Mouse (Mus musculus): ENCODE results near the gene Tmem259. TPM values are rescaled to one million over a fixed set of nuclear protein-coding genes. Genes with fewer than 3 reads are reported as not detected.
A peak's percentile ranks its signal among the peaks of the same experiment; 100 is the strongest.

Tmem259 gene
- total RNA-seq, 2 experiments from 2014 or later = 76.2 to 84.5 TPM

DNA sequence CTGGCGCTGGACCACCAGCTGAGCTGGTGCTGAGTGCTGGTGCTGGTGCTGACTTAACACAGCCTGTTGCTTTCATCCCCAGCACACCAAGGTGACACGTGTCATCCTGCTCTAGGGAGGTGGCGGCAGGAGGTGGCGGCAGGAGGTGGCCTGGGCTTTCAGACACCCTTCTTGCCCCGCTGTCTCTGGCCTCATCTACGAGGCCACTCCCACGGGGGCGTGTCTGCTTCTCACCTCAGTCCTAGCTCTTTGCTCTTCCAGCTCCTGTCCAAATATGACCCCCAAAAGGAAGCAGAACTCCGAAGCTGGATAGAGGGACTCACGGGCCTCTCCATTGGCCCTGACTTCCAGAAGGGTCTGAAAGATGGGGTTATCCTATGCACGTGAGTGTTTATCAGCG is 7.0 kb upstream of the Tmem259 start:
- no peak for DNase-seq

DNA sequence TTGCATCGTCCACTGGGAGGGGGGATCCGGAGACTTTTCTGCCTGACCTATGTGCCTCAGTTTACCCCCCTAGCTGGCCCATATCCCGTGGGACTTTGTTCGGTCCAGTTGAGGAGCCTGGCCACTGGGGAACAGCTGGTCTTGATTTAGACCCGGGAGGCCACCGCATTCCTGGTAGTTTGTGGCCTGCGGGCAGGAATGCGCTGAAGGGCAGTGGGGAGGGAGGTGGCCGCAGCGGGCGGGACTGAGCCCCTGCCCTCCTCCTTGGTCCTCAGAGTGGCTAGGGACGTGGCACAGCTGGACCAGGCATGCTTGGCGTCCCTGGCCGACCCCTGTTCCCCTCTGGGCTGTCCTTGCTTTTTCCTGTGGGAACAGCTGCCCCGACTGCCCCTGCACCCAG is 5.7 kb upstream of the Tmem259 start:
- intact Hi-C loops (cut with DNase I; ENCODE audit: low total_unique reads) = loop anchor here (5.0 kb wide), 2 partner anchors 47 to 127 kb away; partner anchors contain the start of genes Polr2e and Stk11

More for the DNA sequence above, 7.0 kb upstream of the Tmem259 start:
- intact Hi-C loops (cut with DNase I; ENCODE audit: low total_unique reads) = loop anchor here (5.0 kb wide), 2 partner anchors 46 to 126 kb away; partner anchors contain the start of genes Polr2e and Stk11

DNA sequence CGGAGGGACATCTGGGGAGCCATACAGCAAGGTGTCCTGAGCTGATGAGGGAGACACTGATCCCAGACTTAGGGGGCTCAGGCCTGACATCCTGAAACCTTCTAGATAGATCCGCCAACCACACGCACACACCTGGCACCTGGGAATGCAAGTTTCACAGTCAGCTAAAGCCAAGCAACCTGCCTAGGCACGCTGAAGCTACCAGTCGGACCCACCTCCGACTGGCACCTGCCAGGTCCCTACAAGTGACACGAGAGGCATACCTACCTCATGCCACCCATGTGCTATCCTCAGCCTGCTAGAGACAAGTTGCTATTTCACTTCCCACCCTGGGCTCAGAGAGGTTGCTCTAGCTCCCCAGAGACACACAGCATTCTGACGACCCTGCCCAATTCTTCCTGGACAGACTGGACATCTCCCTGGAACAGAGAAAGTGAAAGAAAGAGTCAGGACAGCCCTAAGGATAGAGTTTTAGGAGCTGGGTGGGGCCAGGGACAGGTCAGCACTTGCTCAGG is 5.2 kb upstream of the Tmem259 start:
- intact Hi-C loops (cut with DNase I; ENCODE audit: low total_unique reads) = no loop called here

More for the DNA sequence above, 5.7 kb upstream of the Tmem259 start:
- DNase-seq = peak; percentile 50

DNA sequence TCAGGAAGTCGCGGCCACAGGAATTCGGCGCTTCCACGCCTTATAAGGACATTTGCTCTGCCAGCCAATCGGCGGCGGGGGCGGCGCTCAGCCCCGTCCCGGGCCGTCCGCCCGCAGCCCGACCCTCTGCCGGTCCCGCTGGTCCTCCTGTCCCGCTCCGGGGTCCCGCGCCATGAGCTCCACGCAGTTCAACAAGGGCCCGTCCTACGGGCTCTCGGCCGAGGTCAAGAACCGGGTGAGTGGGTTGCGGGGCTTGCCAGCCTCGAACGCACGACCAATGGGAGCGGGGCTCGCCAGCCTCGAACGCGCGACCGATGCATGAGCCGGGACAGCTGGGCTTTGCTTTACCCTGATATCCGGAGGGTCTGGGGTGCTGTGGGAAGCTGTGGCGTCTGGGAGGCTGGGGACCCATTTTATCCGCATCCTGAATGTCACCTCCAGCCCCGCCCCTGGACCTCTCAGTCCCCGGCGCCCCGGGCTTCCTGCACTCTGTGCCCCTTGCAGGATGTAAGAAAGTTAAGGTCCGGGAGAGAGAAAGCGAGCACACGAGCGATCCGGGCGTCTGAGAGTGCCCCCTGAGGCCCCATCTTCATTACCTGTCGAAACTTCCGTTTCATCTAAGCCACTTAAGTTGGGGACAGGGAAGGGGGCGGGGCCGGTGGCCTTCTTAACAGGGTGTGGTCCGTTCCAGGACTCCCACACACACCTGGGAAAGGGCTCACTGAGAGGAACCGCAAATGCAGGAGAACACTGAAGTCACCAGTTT is 4.6 kb upstream of the Tmem259 start, which contains the start of gene Cnn2:
TSS of gene Cnn2 (plus strand) at position 79 of the 766 bp plus-strand sequence.
- peak; percentile 57 for DNase-seq
- intact Hi-C loops (cut with DNase I; ENCODE audit: low total_unique reads) = no loop called here

More for the DNA sequence above, 5.2 kb upstream of the Tmem259 start:
- no peak for DNase-seq

DNA sequence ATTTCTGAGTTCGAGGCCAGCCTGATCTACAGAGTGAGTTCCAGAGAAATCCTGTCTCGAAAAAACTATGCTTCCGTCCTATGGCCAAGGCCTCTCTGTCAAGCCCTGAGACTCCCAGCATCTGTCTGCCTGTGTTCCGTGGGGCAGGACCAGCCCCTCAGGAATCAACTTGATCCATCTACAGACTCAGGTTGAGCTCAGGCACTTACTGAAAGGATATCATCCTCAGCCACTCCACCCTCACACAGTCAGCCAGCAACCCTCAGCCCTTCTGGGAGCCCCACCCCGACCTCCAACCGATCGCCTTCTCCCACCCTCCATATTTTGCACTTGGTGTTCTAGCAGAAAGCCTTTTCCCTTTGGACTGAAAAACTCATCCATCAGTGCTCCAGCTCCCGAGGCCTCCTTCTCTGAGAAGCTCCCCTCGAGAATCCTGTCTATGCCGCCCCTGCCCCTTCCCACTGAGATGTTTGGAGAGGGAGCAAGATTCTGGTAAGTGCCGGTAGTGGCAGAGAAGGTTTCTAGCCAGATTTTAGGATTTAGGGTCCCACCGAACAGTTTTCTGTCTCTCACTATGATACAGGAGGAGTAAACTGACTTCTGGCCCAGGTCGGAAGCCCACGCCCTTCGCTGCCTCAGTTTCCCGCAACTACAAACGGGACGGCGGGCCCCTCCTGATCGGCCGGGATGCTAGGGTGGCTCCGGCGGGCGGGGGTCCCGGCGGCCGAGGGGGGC is 3.8 kb upstream of the Tmem259 start:
- intact Hi-C loops (cut with DNase I; ENCODE audit: low total_unique reads) = no loop called here
- DNase-seq = peak; percentile 7

DNA sequence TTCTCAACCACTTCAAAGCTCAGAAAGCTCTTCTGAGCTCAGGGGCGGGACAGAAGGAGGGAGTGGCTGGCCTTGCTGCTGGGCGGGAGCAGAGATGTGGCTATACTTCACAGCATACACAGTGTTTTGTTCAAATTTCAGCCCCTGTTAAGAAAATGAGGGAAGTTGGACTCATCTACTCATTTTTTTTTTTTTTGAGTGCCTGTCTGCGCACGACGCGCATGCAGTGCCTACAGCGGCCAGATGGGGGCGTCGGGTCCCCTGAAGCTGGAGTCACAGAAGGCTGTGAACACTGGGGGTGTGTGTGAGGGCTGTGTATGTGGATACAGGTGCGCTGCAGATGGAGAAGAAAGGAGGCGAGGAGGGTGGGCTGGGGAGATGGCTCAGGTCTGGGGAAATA is 2.8 kb upstream of the Tmem259 start:
- peak; percentile 85 for DNase-seq
- intact Hi-C loops (cut with DNase I; ENCODE audit: low total_unique reads) = no loop called here

DNA sequence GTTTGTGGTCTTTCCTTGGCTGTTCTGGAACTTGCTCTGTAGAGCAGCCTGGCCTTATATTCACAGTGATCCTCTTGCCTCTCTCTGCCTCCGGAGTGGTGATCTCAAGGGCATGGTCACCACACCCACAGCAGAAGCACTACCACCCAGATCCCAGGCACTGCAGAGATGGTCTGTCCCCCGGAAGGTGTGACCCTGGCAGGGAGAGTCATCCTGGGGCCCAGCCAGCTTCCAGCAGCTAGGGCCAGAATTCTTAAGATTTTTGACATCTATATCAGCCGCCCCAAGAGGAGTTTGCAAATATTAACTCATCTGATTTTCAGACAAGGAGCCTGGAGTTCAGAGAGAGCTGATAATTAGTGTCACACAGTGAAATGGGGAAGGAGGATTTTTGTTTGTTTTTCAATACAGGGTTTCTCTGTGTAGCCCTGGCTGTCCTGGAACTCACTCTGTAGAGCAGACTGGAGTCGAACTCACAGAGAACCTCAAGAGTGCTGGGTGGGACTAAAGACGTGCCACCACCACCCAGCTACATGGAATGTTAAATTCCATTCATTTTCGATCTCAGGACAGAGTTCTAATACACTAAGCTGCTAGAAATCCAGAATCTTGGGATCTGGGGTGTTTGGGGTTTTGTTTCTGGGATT is 2.2 kb upstream of the Tmem259 start:
- intact Hi-C loops (cut with DNase I; ENCODE audit: low total_unique reads) = no loop called here
- DNase-seq = peak; percentile 59

DNA sequence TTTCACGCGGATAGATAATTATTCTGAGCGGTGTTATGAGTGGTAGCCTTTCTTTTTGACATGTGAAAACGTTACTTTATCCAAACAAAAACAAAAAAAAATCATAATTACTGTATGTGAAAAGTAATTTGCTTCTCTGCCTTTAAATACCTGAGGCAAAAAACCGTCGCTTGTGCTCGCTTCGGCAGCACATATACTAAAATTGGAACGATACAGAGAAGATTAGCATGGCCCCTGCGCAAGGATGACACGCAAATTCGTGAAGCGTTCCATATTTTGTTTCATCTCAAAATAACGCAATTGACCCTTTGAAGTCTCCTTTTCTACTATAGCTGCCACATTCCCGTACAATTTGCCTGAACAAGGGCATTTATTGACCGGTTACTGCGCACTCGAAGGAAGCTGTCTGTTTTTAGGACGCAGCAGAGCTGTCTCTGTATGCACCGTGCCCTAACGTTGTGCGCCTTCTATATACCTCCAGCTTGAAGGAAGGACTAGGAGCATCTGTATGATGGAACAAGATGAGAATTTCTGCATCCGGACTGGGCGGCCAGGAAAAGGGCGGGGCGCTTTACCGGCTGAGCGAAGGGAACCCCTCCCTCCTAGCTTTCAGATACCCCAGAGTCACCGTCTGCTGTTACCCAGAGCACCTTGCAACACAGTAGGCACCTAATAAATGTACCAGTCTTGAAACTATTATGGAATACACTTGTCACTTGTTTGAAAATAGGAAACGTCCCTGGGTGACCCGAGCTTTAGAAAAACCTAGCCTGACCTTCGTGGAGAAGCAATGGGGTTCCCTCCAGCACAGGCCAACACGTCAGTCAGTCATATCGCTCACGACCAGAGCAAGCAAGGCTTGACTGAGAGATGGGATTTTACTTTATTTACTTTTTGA is 1.5 kb upstream of the Tmem259 start:
- intact Hi-C loops (cut with DNase I; ENCODE audit: low total_unique reads) = no loop called here

DNA sequence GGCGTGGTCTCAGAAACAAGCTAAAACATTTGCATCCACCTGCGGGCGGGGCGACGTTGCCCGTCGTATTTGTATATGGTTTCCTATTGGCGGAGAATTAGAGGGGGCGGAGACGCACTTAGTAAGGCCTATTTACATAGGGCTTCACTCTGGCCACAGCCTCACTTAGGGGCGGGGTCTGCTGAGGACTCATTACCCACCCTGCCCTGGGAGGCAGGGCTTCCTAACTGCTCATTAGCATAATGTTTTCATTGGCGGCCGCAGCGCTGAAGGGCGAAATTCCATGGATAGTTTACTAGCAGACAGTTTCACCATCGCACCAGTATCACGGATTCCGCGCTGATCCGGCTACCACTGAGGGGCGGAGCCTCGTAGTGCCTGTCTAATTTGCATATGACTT is 741 bp upstream of the Tmem259 start:
- DNase-seq = peak; percentile 96
- intact Hi-C loops (cut with DNase I; ENCODE audit: low total_unique reads) = no loop called here

More for the DNA sequence above, 1.5 kb upstream of the Tmem259 start:
- DNase-seq = peak; percentile 64

DNA sequence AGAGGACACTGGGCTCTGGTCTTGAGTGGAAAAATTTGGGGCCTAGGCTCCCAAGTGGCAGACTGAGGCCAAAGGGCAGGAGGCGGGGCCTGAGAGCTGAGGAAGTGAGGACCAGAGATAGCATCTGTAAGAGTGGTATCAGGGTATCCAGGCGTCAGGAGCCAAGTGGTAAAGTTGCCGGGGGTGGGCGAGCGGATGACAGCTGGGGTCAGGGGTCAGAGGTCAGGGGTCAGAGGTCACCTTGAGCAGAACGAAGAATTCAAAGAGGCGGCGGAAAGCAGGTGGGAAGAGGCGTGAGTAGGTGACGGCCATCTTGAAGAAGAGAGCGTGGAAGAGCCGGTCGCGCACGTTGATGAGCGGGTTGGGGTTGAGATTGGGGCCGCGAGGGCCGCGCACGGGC is 460 bp downstream of the Tmem259 start:
- DNase-seq = peak; percentile 67
- intact Hi-C loops (cut with DNase I; ENCODE audit: low total_unique reads) = no loop called here

DNA sequence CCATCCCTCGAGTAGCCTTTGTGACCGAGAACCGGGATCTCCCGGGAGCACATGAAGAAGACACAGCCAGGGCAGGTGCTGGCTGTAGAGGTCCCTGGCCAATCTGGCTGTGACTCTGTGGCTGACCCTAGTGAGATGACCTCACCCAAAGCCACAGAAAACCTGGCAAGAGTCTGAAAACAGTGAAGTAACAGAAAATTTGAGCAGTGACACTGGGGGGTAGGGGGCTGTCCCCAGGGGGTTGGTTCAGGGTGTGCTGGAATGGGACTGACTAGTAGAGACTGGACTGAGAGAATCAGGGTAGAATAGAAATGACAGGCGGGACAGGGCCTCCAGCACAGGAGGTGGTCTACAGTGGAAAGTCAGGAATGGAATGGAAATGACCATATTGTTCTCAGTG is 925 bp downstream of the Tmem259 start:
- DNase-seq = no peak
- intact Hi-C loops (cut with DNase I; ENCODE audit: low total_unique reads) = no loop called here

DNA sequence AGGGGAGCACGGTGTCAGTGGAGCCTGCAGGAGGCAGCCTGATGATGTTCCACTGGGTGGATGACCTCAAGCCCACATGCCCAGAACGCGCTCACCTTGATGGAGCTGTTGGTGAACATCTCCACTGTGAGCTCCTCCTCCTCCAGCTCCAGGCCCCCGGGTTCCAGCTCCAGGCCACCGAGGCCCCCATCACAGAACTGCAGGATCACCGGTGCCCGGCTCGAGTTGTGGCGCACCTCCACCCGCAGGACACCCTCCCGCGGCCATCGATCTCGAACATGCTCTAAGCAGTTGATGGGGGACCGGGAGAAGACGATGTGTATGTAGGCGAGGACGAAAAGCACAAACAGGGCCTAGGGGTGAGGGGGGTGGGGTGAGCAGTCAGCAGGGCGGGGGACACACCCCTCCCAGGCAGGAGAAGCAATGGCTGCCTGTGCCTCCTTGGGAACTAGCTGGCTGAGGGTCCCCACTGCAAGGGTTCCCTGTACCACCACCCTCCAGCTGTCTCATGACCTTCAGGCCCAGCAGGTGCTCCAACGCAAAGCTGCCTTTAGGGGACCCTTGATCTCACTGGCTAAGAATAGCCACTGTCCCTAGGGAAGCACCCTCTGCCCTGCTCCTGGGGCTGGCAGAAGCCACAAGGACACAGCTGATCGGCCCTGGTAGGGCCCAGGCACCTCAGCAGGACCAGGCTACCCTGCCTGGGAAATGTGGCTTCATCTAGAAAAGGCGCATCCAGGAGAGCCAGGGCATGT is 4.6 kb downstream of the Tmem259 start:
- DNase-seq = no peak
- intact Hi-C loops (cut with DNase I; ENCODE audit: low total_unique reads) = no loop called here

DNA sequence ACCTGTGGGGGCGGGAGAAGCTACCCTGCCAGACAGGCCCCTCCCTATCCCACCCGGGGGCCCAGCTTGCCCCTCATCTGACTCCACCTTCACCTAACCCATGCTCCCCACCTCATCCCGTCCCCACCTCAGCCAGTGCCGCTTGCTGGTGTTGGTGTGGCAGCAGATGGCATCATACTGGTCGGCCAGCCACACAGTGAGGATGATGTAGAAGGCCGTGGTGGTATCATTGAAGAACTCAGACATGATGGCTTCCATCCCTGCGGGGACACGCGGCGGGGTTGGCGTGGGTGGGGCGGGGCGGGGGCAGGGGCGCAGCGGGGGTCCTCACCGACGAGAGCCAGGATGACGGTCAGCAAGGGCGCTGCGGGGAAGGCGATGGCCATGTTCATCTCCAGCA is 6.1 kb downstream of the Tmem259 start:
- no peak for DNase-seq
- intact Hi-C loops (cut with DNase I; ENCODE audit: low total_unique reads) = no loop called here

DNA sequence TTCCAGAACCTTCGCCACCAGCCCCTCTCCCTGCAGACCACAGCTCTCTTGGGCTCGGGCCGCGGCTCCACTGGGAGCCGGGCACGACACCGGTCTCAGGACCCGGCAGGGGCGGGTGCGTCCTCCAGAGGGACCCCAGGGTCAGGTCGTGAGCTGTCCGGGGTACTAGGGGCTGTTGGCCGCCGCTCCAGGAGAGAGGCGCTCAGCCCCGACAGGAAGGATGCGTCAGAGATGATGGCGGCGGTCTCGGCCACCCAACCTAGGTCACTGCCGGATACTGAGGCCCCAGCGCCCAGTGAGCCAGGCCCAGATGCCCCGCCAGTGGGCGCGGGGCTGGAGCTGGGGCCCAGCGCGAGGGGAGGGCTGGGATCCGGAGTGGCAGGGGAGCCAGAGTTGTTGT is 6.8 kb downstream of the Tmem259 start:
- intact Hi-C loops (cut with DNase I; ENCODE audit: low total_unique reads) = no loop called here
- no peak for DNase-seq

DNA sequence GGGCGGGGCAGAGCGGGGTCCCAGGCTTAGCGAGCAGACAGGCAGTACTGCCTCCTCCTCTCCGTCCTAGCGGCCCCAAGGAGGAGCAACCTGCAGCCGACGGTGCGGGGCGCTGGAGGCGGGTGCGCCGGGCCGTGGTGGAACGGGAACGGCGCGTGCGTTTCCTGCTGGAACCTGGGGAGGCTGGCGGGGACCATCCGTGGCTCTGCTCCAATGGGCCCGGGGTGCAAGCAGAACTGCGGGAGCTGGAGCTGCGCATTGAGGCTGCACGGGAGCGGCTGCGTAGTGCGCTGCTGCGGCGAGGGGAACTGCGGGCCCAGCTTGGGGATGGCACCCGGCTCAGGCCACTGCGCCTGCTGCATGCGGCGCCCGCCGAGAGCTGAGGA is 7.4 kb downstream of the Tmem259 start:
- no peak for DNase-seq
- intact Hi-C loops (cut with DNase I; ENCODE audit: low total_unique reads) = no loop called here

DNA sequence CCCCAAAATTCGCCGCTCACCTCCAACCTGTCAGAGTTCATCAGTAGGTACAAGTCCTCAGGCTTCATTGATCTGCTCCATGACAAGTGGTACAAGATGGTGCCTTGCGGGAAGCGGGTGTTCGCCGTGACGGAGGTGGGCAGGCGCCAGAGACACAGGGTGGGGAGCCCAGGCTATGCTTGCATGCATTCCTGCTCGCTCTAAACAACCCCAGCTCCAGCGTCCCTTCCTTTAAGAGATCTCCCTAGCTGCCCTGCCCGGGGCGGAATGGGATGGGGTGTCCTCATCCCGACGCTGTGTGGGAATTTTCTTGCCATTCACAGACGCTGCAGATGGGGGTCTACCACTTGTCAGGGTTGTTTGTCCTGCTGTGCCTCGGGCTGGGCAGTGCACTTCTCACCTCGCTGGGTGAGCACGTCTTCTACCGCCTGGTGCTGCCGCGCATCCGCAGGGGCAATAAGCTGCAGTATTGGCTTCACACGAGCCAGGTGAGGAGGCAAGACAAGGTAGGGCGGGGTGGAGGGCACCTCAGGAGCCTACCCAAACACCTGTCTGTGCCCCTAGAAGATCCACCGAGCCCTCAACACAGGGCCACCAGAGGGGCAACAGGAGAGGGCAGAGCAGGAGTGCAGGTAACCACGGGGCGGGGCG is 7.9 kb downstream of the Tmem259 start:
- intact Hi-C loops (cut with DNase I; ENCODE audit: low total_unique reads) = no loop called here
- DNase-seq = no peak

DNA sequence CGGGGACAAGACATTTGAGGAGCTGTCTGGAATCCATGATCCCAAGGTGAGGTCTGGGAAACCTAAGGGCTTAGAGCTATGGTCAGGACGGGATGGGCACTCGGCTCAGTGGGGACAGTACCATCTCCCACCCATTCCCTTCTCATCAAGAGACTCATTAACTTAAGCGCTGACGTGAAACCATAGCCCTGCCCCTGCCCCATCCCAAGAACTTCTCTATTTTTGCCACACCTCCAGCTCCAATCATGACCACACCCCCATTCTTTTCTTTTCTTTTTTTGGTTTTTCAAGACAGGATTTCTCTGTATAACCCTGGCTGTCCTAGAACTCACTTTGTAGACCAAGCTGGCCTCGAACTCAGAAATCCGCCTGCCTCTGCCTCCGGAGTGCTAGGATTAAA is 9.5 kb downstream of the Tmem259 start:
- no peak for DNase-seq
- intact Hi-C loops (cut with DNase I; ENCODE audit: low total_unique reads) = no loop called here

DNA sequence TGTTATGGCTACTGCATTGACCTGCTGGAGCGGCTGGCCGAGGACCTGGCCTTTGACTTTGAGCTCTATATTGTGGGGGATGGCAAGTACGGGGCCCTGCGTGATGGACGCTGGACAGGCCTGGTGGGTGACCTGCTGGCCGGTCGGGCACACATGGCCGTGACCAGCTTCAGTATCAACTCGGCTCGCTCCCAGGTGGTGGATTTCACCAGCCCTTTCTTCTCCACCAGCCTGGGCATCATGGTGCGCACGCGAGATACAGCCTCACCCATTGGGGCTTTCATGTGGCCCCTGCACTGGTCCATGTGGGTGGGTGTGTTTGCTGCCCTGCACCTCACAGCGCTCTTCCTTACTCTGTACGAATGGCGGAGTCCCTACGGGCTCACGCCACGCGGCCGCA is 10.0 kb downstream of the Tmem259 start:
- no peak for DNase-seq
- intact Hi-C loops (cut with DNase I; ENCODE audit: low total_unique reads) = no loop called here
